In the genomic region with DNA sequence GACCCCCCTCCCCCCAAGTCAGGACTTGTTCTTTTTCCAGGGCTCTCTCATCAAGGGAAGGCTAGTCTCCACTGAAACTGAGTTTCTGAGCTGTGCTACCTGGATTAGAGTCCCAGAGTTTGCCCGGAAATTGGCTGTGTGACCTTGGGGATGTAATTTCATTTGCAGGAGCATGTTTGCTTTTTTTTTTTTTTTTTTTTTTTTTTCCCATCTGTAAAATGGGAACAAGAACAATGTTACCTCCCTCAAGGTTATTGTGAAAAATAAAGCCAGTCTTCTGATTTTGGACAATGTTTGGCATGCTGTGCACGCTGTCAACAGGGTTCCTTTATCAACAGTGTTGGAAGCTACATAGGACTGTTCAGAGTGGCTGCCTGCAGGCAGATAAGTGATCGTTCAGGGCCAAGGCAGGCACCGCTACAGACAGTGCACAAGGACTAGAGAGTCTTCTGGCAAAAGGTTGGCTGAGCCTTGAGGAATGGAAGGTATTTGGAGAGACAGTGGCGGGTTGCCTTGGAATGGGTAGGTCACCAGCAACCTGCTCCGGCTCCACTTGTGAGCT, we compare ENCODE assay signal across 8 mouse cellular contexts. TPM values are rescaled to one million over a fixed set of nuclear protein-coding genes. Genes with fewer than 3 reads are reported as not detected.
DNase-seq lines count a peak whose midpoint lies in the region; ATAC-seq and TF ChIP-seq lines count a peak whose summit lies in the region.

No protein-coding gene starts in this region.

- H3K9ac ChIP-seq in lung, postnatal 0 days (replicated peaks; ENCODE audit: low read depth), result no peak overlapping the region
- H3K9ac ChIP-seq in embryonic facial prominence, embryonic 14.5 days (ENCODE audit: low read depth, low read length), result peak overlapping the region; percentile 86
- H3K9ac ChIP-seq in limb, embryonic 13.5 days, result peak overlapping the region; percentile 96

- H3K36me3 ChIP-seq in lung, postnatal 0 days (ENCODE audit: insufficient read depth, low read length), result no peaks in the 10 kb centered on the region
- peaks cover 31% of the 10 kb centered on the region for H3K36me3 ChIP-seq in embryonic facial prominence, embryonic 14.5 days (ENCODE audit: control insufficient read depth, insufficient read depth, low read length)
- H3K36me3 ChIP-seq in limb, embryonic 13.5 days, result peaks cover 46% of the 10 kb centered on the region
- H3K36me3 ChIP-seq in small intestine, adult 2 months (ENCODE audit: control insufficient read depth, insufficient read depth, low read length), result peaks cover 16% of the 10 kb centered on the region

- H3K4me3 ChIP-seq in lung, postnatal 0 days (ENCODE audit: low read depth, low read length), result peak overlapping the region; percentile 65
- H3K4me3 ChIP-seq in embryonic facial prominence, embryonic 14.5 days (ENCODE audit: low read depth, low read length), result peak overlapping the region; percentile 84
- H3K4me3 ChIP-seq in limb, embryonic 13.5 days, result peak overlapping the region; percentile 91
- H3K4me3 ChIP-seq in small intestine, adult 2 months (ENCODE audit: low read depth, low read length), result peak overlapping the region; percentile 93

- peak overlapping the region; percentile 98 for H3K4me2 ChIP-seq in lung, postnatal 0 days (replicated peaks; ENCODE audit: low read depth, low read length)
- peak overlapping the region; percentile 66 for H3K4me2 ChIP-seq in embryonic facial prominence, embryonic 14.5 days (ENCODE audit: low read depth, low read length)
- H3K4me2 ChIP-seq in limb, embryonic 13.5 days (replicated peaks), result peak overlapping the region; percentile 89

- no peak for TF ChIP-seq POLR2A in small intestine, adult 2 months (IDR thresholded peaks at IDR 0.05; ENCODE audit: low read depth, low read length)

- no peaks in the 10 kb centered on the region for H3K9me3 ChIP-seq in lung, postnatal 0 days (ENCODE audit: low read length)
- H3K9me3 ChIP-seq in embryonic facial prominence, embryonic 14.5 days (ENCODE audit: control insufficient read depth, low read length), result no peaks in the 10 kb centered on the region
- H3K9me3 ChIP-seq in limb, embryonic 13.5 days, result no peaks in the 10 kb centered on the region

- TF ChIP-seq CTCF in lung, postnatal 0 days (IDR thresholded peaks at IDR 0.05), result no peak
- no peak for TF ChIP-seq CTCF in small intestine, adult 2 months (IDR thresholded peaks at IDR 0.05; ENCODE audit: extremely low read depth, insufficient read length, insufficient replicate concordance, low read depth, low read length)

- 57% methylated on average over 6 of the region's 6 CpGs for WGBS in lung, postnatal 0 days
- WGBS in embryonic facial prominence, embryonic 14.5 days, result 61% methylated on average over 6 of the region's 6 CpGs
- 79% methylated on average over 6 of the region's 6 CpGs for WGBS in limb, embryonic 13.5 days
- 74% methylated on average over 6 of the region's 6 CpGs for WGBS in small intestine, adult 2 months

- no peaks in the 10 kb centered on the region for H3K27me3 ChIP-seq in lung, postnatal 0 days (replicated peaks; ENCODE audit: insufficient read depth, low read length)
- no peaks in the 10 kb centered on the region for H3K27me3 ChIP-seq in embryonic facial prominence, embryonic 14.5 days (replicated peaks; ENCODE audit: control insufficient read depth, insufficient read depth, low read length)
- no peaks in the 10 kb centered on the region for H3K27me3 ChIP-seq in limb, embryonic 13.5 days
- H3K27me3 ChIP-seq in small intestine, adult 2 months (ENCODE audit: control insufficient read depth, insufficient read depth, low read length), result no peaks in the 10 kb centered on the region; the same call in 1 of the 2 replicates

- H3K4me1 ChIP-seq in lung, postnatal 0 days (ENCODE audit: insufficient read depth, low read depth, low read length), result peaks cover 19% of the 10 kb centered on the region; the same call in 1 of the 2 replicates
- peaks cover 21% of the 10 kb centered on the region for H3K4me1 ChIP-seq in embryonic facial prominence, embryonic 14.5 days (ENCODE audit: control insufficient read depth, insufficient read depth, low read length)
- H3K4me1 ChIP-seq in limb, embryonic 13.5 days, result peaks cover 38% of the 10 kb centered on the region
- peaks cover 19% of the 10 kb centered on the region for H3K4me1 ChIP-seq in small intestine, adult 2 months (ENCODE audit: control insufficient read depth, insufficient read depth, insufficient read length, low read length)

- ATAC-seq in lung, postnatal 0 days, result no peak
- no peak for ATAC-seq in embryonic facial prominence, embryonic 14.5 days (ENCODE audit: low read depth)
- ATAC-seq in limb, embryonic 13.5 days (ENCODE audit: low FRiP score, low read depth), result no peak

- TF ChIP-seq EP300 in lung, postnatal 0 days (IDR thresholded peaks at IDR 0.05), result no peak

- DNase-seq in lung, postnatal 0 days (ENCODE audit: low spot score), result peak; percentile 18
- DNase-seq in lung, postnatal 36 days, result no peak
- no peak for DNase-seq in embryonic facial prominence, embryonic 14.5 days (ENCODE audit: low spot score)
- DNase-seq in adrenal gland, postnatal 25 days, result no peak
- no peak for DNase-seq in layer of hippocampus, adult 11-12 months (ENCODE audit: low spot score)
- DNase-seq in thymus, postnatal 25 days, result no peak

- peak overlapping the region; percentile 43; the same call in 1 of the 2 replicates for H3K27ac ChIP-seq in lung, postnatal 0 days (ENCODE audit: low read length)
- no peak overlapping the region for H3K27ac ChIP-seq in embryonic facial prominence, embryonic 14.5 days (replicated peaks; ENCODE audit: low read depth, low read length)
- peak overlapping the region; percentile 93; the same call in 1 of the 2 replicates for H3K27ac ChIP-seq in limb, embryonic 13.5 days
- H3K27ac ChIP-seq in small intestine, adult 2 months (ENCODE audit: insufficient read depth, low read depth, low read length), result peak overlapping the region; percentile 32; the same call in 1 of the 2 replicates

RNA-seq across cellular contexts. Expression of gene Unc119, which starts 1.1 kb away (rescaled TPM):
- 35.6 and 37.5 TPM in 2 replicates for polyA plus RNA-seq in lung, postnatal 0 days (2015; fragmentation: Nextera tagmentation; extraction: Ambion mirVana)
- 39.9 and 46.1 TPM in 2 replicates for polyA plus RNA-seq in embryonic facial prominence, embryonic 14.5 days (2014; fragmentation: Nextera tagmentation; extraction: Ambion mirVana)
- 70.1 and 74.7 TPM in 2 replicates for polyA plus RNA-seq in limb, embryonic 13.5 days (2015; fragmentation: Nextera tagmentation; extraction: Ambion mirVana)
- 12.7 and 13.3 TPM in 2 replicates for polyA plus RNA-seq in small intestine, adult 2 months (2012; rRNA removed)
- 27.3 and 45.5 TPM in 2 replicates for total RNA-seq in adrenal gland, postnatal 25 days (2021)

RNA-seq across cellular contexts. Expression of gene Pigs, which starts 16.2 kb away (rescaled TPM):
- polyA plus RNA-seq in lung, postnatal 0 days (2015; fragmentation: Nextera tagmentation; extraction: Ambion mirVana), result 47.2 and 49.2 TPM in 2 replicates
- 72.3 and 82.1 TPM in 2 replicates for polyA plus RNA-seq in embryonic facial prominence, embryonic 14.5 days (2014; fragmentation: Nextera tagmentation; extraction: Ambion mirVana)
- 88.5 and 88.9 TPM in 2 replicates for polyA plus RNA-seq in limb, embryonic 13.5 days (2015; fragmentation: Nextera tagmentation; extraction: Ambion mirVana)
- polyA plus RNA-seq in small intestine, adult 2 months (2012; rRNA removed), result 47.6 and 70.8 TPM in 2 replicates
- total RNA-seq in adrenal gland, postnatal 25 days (2021), result 57.0 and 63.2 TPM in 2 replicates

RNA-seq across cellular contexts. Expression of gene Aldoc, which starts 21.6 kb away (rescaled TPM):
- 12.2 and 12.7 TPM in 2 replicates for polyA plus RNA-seq in lung, postnatal 0 days (2015; fragmentation: Nextera tagmentation; extraction: Ambion mirVana)
- polyA plus RNA-seq in embryonic facial prominence, embryonic 14.5 days (2014; fragmentation: Nextera tagmentation; extraction: Ambion mirVana), result 20.4 and 24.1 TPM in 2 replicates
- polyA plus RNA-seq in limb, embryonic 13.5 days (2015; fragmentation: Nextera tagmentation; extraction: Ambion mirVana), result 6.5 and 6.6 TPM in 2 replicates
- polyA plus RNA-seq in small intestine, adult 2 months (2012; rRNA removed), result 8.8 and 11.7 TPM in 2 replicates
- 20.9 and 23.2 TPM in 2 replicates for total RNA-seq in adrenal gland, postnatal 25 days (2021)

RNA-seq across cellular contexts. Expression of gene Foxn1, which starts 41.9 kb away (rescaled TPM):
- polyA plus RNA-seq in lung, postnatal 0 days (2015; fragmentation: Nextera tagmentation; extraction: Ambion mirVana), result not detected in 2 replicates
- polyA plus RNA-seq in embryonic facial prominence, embryonic 14.5 days (2014; fragmentation: Nextera tagmentation; extraction: Ambion mirVana), result 1.4 and 1.6 TPM in 2 replicates
- polyA plus RNA-seq in limb, embryonic 13.5 days (2015; fragmentation: Nextera tagmentation; extraction: Ambion mirVana), result 0.24 and 0.48 TPM in 2 replicates
- polyA plus RNA-seq in small intestine, adult 2 months (2012; rRNA removed), result 0.06 TPM in 1 of 2 replicates, not detected in the other
- total RNA-seq in adrenal gland, postnatal 25 days (2021), result 0.36 and 0.86 TPM in 2 replicates

RNA-seq across cellular contexts. Expression of gene Spag5, which starts 43.1 kb away (rescaled TPM):
- polyA plus RNA-seq in lung, postnatal 0 days (2015; fragmentation: Nextera tagmentation; extraction: Ambion mirVana), result 1.4 and 2.5 TPM in 2 replicates
- 23.8 and 25.3 TPM in 2 replicates for polyA plus RNA-seq in embryonic facial prominence, embryonic 14.5 days (2014; fragmentation: Nextera tagmentation; extraction: Ambion mirVana)
- polyA plus RNA-seq in limb, embryonic 13.5 days (2015; fragmentation: Nextera tagmentation; extraction: Ambion mirVana), result 39.6 and 45.8 TPM in 2 replicates
- 5.1 and 7.5 TPM in 2 replicates for polyA plus RNA-seq in small intestine, adult 2 months (2012; rRNA removed)
- total RNA-seq in adrenal gland, postnatal 25 days (2021), result 9.5 and 10.7 TPM in 2 replicates
